Mouse (Mus musculus) thymus, postnatal 25 days (tissue): ENCODE data around the gene C3.

Experiments used
- DNase-seq: peaks from one replicate; pipeline ENCODE4 v3.0.0; 2022

The C3 gene

GRCm38 (mm10) chr17:57228014-57228413 is at the start of gene C3:
C3 (minus strand) TSS chr17:57228136.
- no peak for DNase-seq

DNA sequence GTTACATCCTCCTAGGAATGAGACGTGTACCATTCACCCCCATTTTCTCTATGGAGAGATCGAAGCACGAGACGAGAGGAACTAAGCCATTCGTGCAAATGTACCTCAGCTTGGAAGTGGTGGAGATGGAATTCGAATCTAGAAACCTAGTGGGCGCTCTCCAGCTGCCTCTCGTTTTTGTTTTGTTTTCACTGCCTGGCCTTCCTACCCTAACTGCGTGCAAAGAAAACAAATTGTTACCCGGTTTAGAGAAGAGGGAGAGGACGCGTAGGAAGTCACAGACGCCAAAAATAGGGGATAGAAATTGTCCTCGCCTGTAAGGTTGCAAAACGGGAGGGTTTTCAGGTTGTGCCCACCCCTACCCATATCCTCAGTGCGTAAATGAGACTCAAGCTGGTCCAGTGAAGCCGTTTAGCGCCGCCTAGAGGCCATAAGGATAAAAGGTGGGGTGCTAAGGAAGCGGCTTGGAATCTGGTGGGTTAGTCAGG is 48.7 kb upstream of the C3 start:
- peak; percentile 80 for DNase-seq

- no peak for DNase-seq
Measured at GRCm38 (mm10) chr17:57275997-57276351, 48.0 kb upstream of the C3 start.

- peak; percentile 85 for DNase-seq
Measured at GRCm38 (mm10) chr17:57275111-57275996, 47.4 kb upstream of the C3 start.

- DNase-seq, result no peak
Measured at GRCm38 (mm10) chr17:57274686-57275085, 46.8 kb upstream of the C3 start.

- DNase-seq, result no peak
Measured at GRCm38 (mm10) chr17:57273846-57274245, 45.9 kb upstream of the C3 start.

DNA sequence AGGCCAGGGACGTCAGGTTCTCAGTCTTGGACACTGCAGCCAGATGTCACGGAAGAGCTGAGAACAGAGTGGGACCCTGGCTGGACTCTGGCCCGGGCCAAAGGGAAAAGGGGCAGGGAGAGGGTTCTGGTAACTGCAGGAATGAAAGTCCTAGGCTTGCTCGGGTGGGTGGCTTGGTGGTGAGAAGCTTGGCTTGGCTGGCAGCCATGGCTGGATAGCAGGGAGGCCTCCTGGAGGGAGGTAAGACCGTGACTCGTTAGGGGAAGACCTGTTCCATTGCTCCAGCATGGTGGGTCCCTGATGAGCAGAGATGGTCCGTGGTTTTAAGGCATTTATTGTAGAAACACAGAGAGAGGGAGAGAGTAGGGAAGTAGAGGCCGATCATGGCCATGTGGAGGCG is 43.4 kb upstream of the C3 start:
- DNase-seq, result no peak

DNA sequence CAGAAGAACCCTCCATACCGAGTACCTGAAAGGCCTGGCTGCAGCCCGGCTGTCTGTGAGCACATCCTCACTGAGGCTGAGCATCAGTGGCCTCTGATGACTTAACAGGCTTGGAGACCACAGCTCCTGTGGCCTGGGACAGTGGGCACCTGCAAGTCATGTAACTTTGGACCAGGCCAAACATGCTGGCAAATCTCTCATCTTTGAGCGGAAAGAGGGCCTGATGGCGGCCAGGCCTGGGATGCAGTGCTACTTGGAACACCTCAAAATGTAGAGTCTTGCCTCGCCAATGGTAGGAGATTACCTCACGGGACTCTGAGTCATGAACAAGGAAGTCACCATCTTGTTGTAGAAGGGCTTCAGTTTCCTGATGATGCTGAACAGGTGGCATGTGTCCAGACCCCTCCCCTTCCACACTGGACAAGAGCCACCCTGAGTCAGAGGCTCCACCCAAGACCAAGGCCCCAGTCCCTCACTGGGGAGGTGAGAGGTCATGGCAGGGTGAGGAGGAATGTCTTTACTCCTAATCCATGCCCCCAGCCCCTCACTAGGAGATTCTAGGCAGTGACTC is 39.7 kb upstream of the C3 start:
- no peak for DNase-seq

DNA sequence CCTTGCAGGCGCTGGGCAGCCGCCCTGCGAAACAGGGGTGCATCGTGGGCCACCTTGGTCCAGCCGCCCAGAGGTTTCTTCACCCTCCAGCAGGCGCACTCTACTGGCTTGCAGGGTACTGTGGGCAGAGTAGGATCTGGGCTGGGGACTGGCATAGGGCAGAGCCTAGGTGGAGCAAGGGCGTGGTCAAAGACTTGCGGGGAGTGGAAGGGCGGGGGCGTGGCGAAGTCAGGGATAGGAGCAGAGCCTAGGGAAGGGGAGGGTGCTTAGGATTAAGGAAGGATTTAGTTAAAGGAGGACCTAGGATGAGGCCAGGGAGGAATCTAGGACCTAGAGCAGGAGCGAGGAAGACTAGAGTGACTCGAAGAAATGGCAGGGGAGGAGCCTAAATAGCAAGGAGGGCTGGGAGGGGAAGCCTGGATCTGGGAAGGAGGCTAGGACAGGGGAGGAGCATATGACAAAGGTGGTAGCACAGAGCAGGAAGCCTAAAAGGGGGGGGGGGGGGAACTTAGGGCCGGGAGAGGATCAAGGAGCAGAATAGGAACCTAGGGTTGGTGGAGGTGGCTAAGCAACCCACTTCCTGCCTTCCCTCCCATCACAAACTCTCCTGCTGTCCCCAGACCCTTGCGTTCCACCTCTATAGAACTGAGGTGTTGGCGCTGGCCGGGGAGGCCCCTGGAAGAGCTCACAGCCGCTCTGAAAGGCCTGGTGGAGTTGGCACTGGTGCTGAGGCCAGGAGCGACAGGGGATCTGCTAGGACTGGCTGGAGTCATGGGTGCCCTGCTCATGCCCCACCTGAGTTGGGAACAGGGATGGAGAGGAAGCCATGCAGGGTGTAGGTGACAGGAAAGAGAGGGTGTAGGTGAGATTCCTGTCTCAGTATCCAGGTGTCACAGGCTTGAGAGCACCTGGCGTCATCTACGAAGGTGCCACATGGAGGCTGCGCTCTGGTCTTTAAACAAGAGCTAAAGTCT is 37.3 kb upstream of the C3 start:
- DNase-seq, result peak; percentile 55

- no peak for DNase-seq
Measured at GRCm38 (mm10) chr17:57264164-57264563, 36.2 kb upstream of the C3 start.

- DNase-seq, result no peak
Measured at GRCm38 (mm10) chr17:57262901-57263550, 35.1 kb upstream of the C3 start.

GRCm38 (mm10) chr17:57261796-57262195 is 33.9 kb upstream of the C3 start:
- no peak for DNase-seq

DNA sequence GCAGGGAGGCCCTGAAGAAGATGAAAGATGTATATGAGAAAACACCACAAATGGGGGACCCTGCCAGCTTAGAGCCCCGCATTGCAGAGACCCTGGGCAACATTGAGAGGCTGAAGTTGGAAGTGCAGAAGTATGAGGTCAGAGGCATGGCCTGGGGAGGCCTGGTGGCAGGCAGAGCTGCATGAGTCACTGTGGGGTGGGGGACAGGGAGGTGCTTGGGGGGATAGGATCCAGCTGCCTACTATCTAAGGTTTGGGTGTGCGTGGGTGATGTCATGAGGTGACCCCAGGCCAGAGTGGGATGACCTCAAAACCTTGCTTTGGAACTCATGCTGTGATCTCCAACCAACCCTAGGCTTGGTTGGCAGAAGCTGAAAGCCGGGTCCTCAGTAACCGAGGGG is 33.4 kb upstream of the C3 start:
- DNase-seq, result no peak

DNA sequence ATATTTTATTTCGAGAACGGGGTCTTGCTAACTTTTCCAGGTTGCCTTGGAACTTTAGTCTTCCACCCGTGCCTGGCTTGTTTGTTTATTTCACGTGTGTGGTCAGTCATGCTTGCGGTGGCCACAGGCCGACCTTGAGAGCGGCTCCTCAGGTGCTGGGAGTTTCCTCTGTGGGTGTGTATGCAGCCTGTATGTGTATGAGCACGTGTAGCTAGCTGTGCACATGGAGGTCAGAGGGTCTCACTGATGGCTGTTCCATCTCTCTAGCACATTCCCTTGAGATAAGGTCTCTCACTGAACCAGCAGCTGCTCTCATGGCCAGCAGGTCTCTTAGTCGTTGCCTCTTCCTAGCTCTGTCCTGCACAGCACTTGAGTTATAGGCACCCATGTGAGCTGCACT is 32.4 kb upstream of the C3 start:
- DNase-seq, result no peak

DNA sequence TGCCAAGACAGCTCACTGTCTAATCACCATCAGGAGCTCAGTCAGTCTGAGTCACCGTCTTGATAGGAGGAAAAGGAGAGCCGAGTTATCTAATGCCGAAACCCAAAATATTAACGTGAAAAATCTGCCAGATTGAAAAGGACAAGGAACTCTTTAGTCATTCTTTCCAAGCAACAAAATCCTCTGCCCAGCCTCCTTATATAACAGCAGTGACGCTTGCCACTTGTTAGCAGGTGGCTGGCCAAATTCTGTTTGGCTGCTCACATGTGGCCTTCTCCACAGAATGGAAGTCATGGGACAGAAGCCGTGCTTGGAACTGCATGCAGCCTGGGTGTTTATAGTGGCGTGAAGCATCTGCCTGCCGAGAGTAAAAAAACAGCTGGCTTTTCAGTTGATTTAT is 31.8 kb upstream of the C3 start:
- no peak for DNase-seq

- no peak for DNase-seq
Measured at GRCm38 (mm10) chr17:57258191-57258590, 30.3 kb upstream of the C3 start.

GRCm38 (mm10) chr17:57256921-57257485 is 29.1 kb upstream of the C3 start:
- no peak for DNase-seq

DNA sequence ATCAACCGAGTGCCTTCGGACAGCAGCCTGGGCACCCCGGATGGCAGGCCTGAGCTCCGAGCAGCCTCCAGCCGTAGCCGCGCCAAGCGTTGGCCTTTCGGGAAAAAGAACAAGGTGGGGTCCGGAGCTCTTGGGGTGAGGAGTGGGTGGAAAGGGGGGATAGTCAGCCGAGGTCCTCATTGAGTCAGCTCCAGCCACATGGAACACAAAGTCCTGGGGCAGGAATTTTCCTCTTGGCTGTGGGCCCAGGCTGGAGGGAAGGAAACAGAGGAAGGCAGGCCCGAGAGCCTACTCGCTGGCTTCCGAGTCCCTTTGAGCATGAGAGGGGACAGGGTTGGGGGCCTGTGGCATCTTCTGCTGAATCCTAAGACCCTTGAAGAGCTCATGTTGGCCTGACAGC is 27.4 kb upstream of the C3 start:
- no peak for DNase-seq

- DNase-seq, result no peak
Measured at GRCm38 (mm10) chr17:57253306-57253705, 25.4 kb upstream of the C3 start.

DNA sequence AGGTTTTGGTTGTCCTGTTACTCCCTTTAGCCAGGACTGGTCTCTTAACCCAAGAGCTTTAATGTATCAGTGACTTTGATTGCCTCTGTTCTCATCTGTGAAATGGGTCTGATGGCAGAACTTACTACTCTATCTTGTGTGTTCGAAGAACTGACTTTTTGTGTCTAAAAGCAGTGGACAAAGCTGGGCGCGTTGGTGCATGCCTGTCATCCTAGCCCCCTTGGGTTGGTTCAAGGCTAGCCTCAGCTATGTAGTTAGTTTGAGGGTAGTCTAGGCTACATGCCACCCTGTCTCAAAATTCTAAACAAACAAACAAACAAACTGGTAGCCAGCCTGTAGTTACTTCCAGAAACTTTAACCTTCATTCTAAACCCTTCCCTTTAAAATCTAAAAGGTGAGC is 23.5 kb upstream of the C3 start:
- DNase-seq, result no peak

DNA sequence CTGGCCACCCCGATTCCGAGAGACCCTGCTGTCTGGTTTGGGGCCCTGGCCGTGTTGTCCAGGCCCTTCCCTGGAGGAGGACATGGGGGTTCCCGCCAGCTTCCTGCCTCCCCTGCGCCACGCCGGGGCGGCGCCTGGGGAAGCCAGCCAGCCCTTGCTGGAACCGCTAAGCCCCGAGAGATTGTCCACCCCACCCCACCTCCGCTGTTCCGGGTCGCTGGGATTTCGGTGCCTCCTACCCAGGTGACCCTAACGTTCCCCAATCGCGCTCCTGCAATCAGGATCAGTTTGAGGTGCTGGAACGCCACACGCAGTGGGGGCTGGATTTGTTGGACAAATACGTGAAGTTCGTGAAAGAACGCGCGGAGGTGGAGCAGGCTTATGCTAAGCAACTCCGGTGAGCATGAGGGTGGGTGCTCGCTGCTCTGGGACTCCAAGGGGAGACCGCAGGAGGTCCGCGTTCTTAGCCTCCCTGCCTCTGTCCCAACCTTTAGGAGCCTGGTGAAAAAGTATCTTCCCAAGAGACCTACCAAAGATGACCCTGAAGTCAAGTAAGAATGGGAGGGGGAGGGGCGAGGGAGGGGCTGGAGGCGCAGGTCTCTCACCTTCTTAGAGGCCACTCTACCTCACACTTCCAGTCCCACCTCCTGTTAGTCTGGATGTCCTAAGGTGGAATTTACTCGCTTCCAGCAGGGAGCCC is 22.7 kb upstream of the C3 start:
- peak; percentile 25 for DNase-seq
